Mouse (Mus musculus) liver, embryonic 13.5 days (tissue): ENCODE measurements around the gene Tmem51. TPM values are rescaled to one million over a fixed set of nuclear protein-coding genes. Genes with fewer than 3 reads are reported as not detected.

Source experiments
- ATAC-seq: fragments of 200-750 bp; cut with Nextera tagmentation; 2 replicates; pipeline ENCODE4 v1.8.0; 2017; ENCODE audit warnings: low read depth, mild to moderate bottlenecking, moderate number of reproducible peaks, moderate library complexity
- DNase-seq: peaks from one replicate; pipeline ENCODE4 v3.0.0; 2022
- H3K27ac ChIP-seq: fragments of 300-500 bp; sonication (generic); 2 replicates; pipeline ENCODE4 v1.5.1; 2015; ENCODE audit warnings: moderate library complexity, mild to moderate bottlenecking, inconsistent platforms
- H3K27me3 ChIP-seq: fragments of 300-500 bp; sonication (generic); 2 replicates; pipeline ENCODE4 v1.6.1; 2015; ENCODE audit warnings: mild to moderate bottlenecking, inconsistent platforms
- H3K36me3 ChIP-seq: fragments of 300-500 bp; sonication (generic); 2 replicates; pipeline ENCODE4 v1.6.1; 2015; ENCODE audit warnings: mild to moderate bottlenecking, inconsistent platforms
- H3K4me1 ChIP-seq: fragments of 300-500 bp; sonication (generic); replicated peaks from 2 replicates; pipeline ENCODE4 v1.6.1; 2015; ENCODE audit warnings: inconsistent platforms
- H3K4me2 ChIP-seq: fragments of 300-500 bp; sonication (generic); 2 replicates; pipeline ENCODE4 v1.6.1; 2015; ENCODE audit warnings: inconsistent platforms, mild to moderate bottlenecking, moderate library complexity
- H3K4me3 ChIP-seq: fragments of 300-500 bp; sonication (generic); replicated peaks from 2 replicates; pipeline ENCODE4 v1.5.1; 2015; ENCODE audit warnings: mild to moderate bottlenecking, inconsistent platforms
- H3K9ac ChIP-seq: fragments of 300-500 bp; sonication (generic); 2 replicates; pipeline ENCODE4 v1.6.1; 2015; ENCODE audit warnings: mild to moderate bottlenecking, inconsistent platforms
- H3K9me3 ChIP-seq: fragments of 300-500 bp; sonication (generic); replicated peaks from 2 replicates; pipeline ENCODE4 v1.6.1; 2016; ENCODE audit warnings: inconsistent platforms
- WGBS: fragments of 180-500 bp; shearing (Covaris S2); methylation state at CpG from one replicate; pipeline ENCODE4 v1.1.7; 2015; ENCODE audit not compliant: insufficient replicate concordance; 5-methylcytosine and 5-hydroxymethylcytosine counted together
- polyA plus RNA-seq: library from polyadenylated mRNA; unstranded; fragments of >200 nt; fragmentation: Nextera tagmentation; extraction: Ambion mirVana; gene quantifications from 2 replicates; pipeline ENCODE4 v1.2.1, GENCODE M21; 2015

Gene Tmem51
- polyA plus RNA-seq, 1 experiment from 2014 or later, result 13.5 TPM

GRCm38 (mm10) chr4:142047005-142047404 lies 37.1 kb downstream of the Tmem51 start:
- H3K27ac ChIP-seq, result no peak overlapping the region
- no peaks in the 10 kb centered on the region for H3K36me3 ChIP-seq
- no peak overlapping the region for H3K9ac ChIP-seq
- no peaks in the 10 kb centered on the region for H3K9me3 ChIP-seq
- H3K4me3 ChIP-seq, result no peak overlapping the region
- DNase-seq, result no peak
- no peak overlapping the region for H3K4me2 ChIP-seq
- 72% methylated on average over 5 of the region's 5 CpGs for WGBS
- H3K4me1 ChIP-seq, result peaks cover 66% of the 10 kb centered on the region
- no peak for ATAC-seq
- H3K27me3 ChIP-seq, result peaks cover 27% of the 10 kb centered on the region

- ATAC-seq (no peak), DNase-seq (no peak)
- H3K9me3 ChIP-seq, result no peaks in the 10 kb centered on the region
- H3K4me3 ChIP-seq, result no peak overlapping the region
- H3K4me1 ChIP-seq, result peaks cover 63% of the 10 kb centered on the region
- H3K4me2 ChIP-seq, result no peak overlapping the region
- H3K27me3 ChIP-seq, result peaks cover 27% of the 10 kb centered on the region
- H3K9ac ChIP-seq, result no peak overlapping the region
- peaks cover 2% of the 10 kb centered on the region; the same call in 1 of the 2 replicates for H3K36me3 ChIP-seq
- no peak overlapping the region for H3K27ac ChIP-seq
- WGBS, result 45% methylated on average over 7 of the region's 7 CpGs
These were observed 37.6 kb downstream of the Tmem51 start for GRCm38 (mm10) chr4:142046496-142046895.

- ATAC-seq, result no peak
- no peak overlapping the region for H3K4me3 ChIP-seq
- no peaks in the 10 kb centered on the region for H3K9me3 ChIP-seq
- H3K27me3 ChIP-seq, result peaks cover 27% of the 10 kb centered on the region
- peaks cover 61% of the 10 kb centered on the region for H3K4me1 ChIP-seq
- no peak for DNase-seq
- H3K36me3 ChIP-seq, result peaks cover 3% of the 10 kb centered on the region; the same call in 1 of the 2 replicates
- H3K9ac ChIP-seq, result no peak overlapping the region
- H3K4me2 ChIP-seq, result no peak overlapping the region
- 72% methylated on average over 14 of the region's 14 CpGs for WGBS
- H3K27ac ChIP-seq, result no peak overlapping the region
These were observed 38.4 kb downstream of the Tmem51 start for GRCm38 (mm10) chr4:142045595-142046163.

GRCm38 (mm10) chr4:142044452-142044851 lies 39.7 kb downstream of the Tmem51 start:
- H3K4me3 ChIP-seq, result no peak overlapping the region
- peaks cover 3% of the 10 kb centered on the region; the same call in 1 of the 2 replicates for H3K36me3 ChIP-seq
- H3K27me3 ChIP-seq, result peaks cover 27% of the 10 kb centered on the region
- H3K9ac ChIP-seq, result no peak overlapping the region
- no peaks in the 10 kb centered on the region for H3K9me3 ChIP-seq
- no peak overlapping the region for H3K27ac ChIP-seq
- WGBS, result 56% methylated on average over 12 of the region's 12 CpGs
- H3K4me1 ChIP-seq, result peaks cover 61% of the 10 kb centered on the region
- H3K4me2 ChIP-seq, result no peak overlapping the region
- DNase-seq (no peak), ATAC-seq (no peak)

- Histone ChIP-seq H3K4me2 (peak overlapping the region; percentile 44), H3K4me1 (peaks cover 32% of the 10 kb centered on the region), H3K4me3 (no peak overlapping the region), H3K27me3 (peaks cover 17% of the 10 kb centered on the region), H3K9ac (peak overlapping the region; percentile 39; the same call in 1 of the 2 replicates), H3K9me3 (no peaks in the 10 kb centered on the region), H3K36me3 (peaks cover 3% of the 10 kb centered on the region; the same call in 1 of the 2 replicates), H3K27ac (peak overlapping the region; percentile 68)
- 32% methylated on average over 9 of the region's 9 CpGs for WGBS
- DNase-seq (peak; percentile 38), ATAC-seq (peak; percentile 95)
These were observed 44.3 kb downstream of the Tmem51 start for GRCm38 (mm10) chr4:142039662-142040353.

GRCm38 (mm10) chr4:142037897-142038296 lies 46.2 kb downstream of the Tmem51 start:
- Histone ChIP-seq H3K4me3 (no peak overlapping the region), H3K27ac (no peak overlapping the region), H3K4me1 (peaks cover 26% of the 10 kb centered on the region), H3K9me3 (no peaks in the 10 kb centered on the region), H3K27me3 (peaks cover 5% of the 10 kb centered on the region), H3K36me3 (peaks cover 8% of the 10 kb centered on the region; the same call in 1 of the 2 replicates), H3K4me2 (no peak overlapping the region), H3K9ac (no peak overlapping the region)
- 53% methylated on average over 4 of the region's 4 CpGs for WGBS
- DNase-seq (no peak), ATAC-seq (no peak)

- H3K9ac ChIP-seq, result no peak overlapping the region
- H3K27ac ChIP-seq, result no peak overlapping the region
- peaks cover 19% of the 10 kb centered on the region for H3K36me3 ChIP-seq
- ATAC-seq (no peak), DNase-seq (no peak)
- peaks cover 46% of the 10 kb centered on the region for H3K27me3 ChIP-seq
- WGBS, result 16% methylated on average over 13 of the region's 13 CpGs
- no peak overlapping the region for H3K4me2 ChIP-seq
- H3K4me1 ChIP-seq, result peaks cover 6% of the 10 kb centered on the region; the same call in 1 of the 2 replicates
- no peaks in the 10 kb centered on the region for H3K9me3 ChIP-seq
- H3K4me3 ChIP-seq, result no peak overlapping the region
These were observed 55.6 kb downstream of the Tmem51 start for GRCm38 (mm10) chr4:142028533-142028932.

GRCm38 (mm10) chr4:142026965-142027364 lies 57.1 kb downstream of the Tmem51 start:
- peaks cover 11% of the 10 kb centered on the region for H3K36me3 ChIP-seq
- H3K9me3 ChIP-seq, result no peaks in the 10 kb centered on the region
- H3K4me2 ChIP-seq, result no peak overlapping the region
- no peak overlapping the region for H3K4me3 ChIP-seq
- H3K27ac ChIP-seq, result no peak overlapping the region
- ATAC-seq (no peak), DNase-seq (no peak)
- 74% methylated on average over 2 of the region's 2 CpGs for WGBS
- H3K9ac ChIP-seq, result no peak overlapping the region
- H3K4me1 ChIP-seq, result peaks cover 6% of the 10 kb centered on the region; the same call in 1 of the 2 replicates
- H3K27me3 ChIP-seq, result peaks cover 40% of the 10 kb centered on the region

- Histone ChIP-seq H3K9ac (no peak overlapping the region), H3K27ac (no peak overlapping the region), H3K36me3 (no peaks in the 10 kb centered on the region), H3K27me3 (peaks cover 21% of the 10 kb centered on the region), H3K9me3 (no peaks in the 10 kb centered on the region), H3K4me1 (peaks cover 18% of the 10 kb centered on the region), H3K4me3 (no peak overlapping the region), H3K4me2 (no peak overlapping the region)
- ATAC-seq, result no peak
- 62% methylated on average over 2 of the region's 2 CpGs for WGBS
- DNase-seq, result no peak
These were observed 59.6 kb downstream of the Tmem51 start for GRCm38 (mm10) chr4:142024536-142024935.

- no peak overlapping the region for H3K4me3 ChIP-seq
- H3K36me3 ChIP-seq, result no peaks in the 10 kb centered on the region
- peaks cover 23% of the 10 kb centered on the region for H3K4me1 ChIP-seq
- no peaks in the 10 kb centered on the region for H3K9me3 ChIP-seq
- no peak overlapping the region for H3K4me2 ChIP-seq
- H3K27me3 ChIP-seq, result peaks cover 21% of the 10 kb centered on the region; the same call in 1 of the 2 replicates
- no peak overlapping the region for H3K27ac ChIP-seq
- DNase-seq, result no peak
- no peak overlapping the region for H3K9ac ChIP-seq
- WGBS, result 61% methylated on average over 4 of the region's 4 CpGs
- ATAC-seq, result no peak
These were observed 60.9 kb downstream of the Tmem51 start for GRCm38 (mm10) chr4:142023166-142023565.

GRCm38 (mm10) chr4:142017686-142018085 lies 66.4 kb downstream of the Tmem51 start:
- peak; percentile 59 for DNase-seq
- 12% methylated on average over 15 of the region's 15 CpGs for WGBS
- no peaks in the 10 kb centered on the region for H3K9me3 ChIP-seq
- H3K27ac ChIP-seq, result peak overlapping the region; percentile 72
- H3K27me3 ChIP-seq, result peaks cover 61% of the 10 kb centered on the region
- ATAC-seq, result peak; percentile 90
- no peaks in the 10 kb centered on the region for H3K36me3 ChIP-seq
- H3K4me1 ChIP-seq, result peaks cover 63% of the 10 kb centered on the region
- H3K4me3 ChIP-seq, result peak overlapping the region; percentile 52
- peak overlapping the region; percentile 54 for H3K4me2 ChIP-seq
- H3K9ac ChIP-seq, result peak overlapping the region; percentile 64
